Mouse (Mus musculus): ENCODE measurements around the gene Tbc1d15.

GRCm38 (mm10) chr10:115253521-115253920, 2.3 kb upstream of the Tbc1d15 start:
- TF ChIP-seq CTCF (IDR thresholded peaks at IDR 0.05; ENCODE audit: extremely low read depth, insufficient read depth, insufficient read length, insufficient replicate concordance): no peak
- TF ChIP-seq POLR2A (IDR thresholded peaks at IDR 0.05; ENCODE audit: low read depth, low read length): no peak

Data from spleen, adult 2 months (tissue).